Mouse (Mus musculus) neural tube, embryonic 13.5 days (tissue): ENCODE results near the gene Npm1. TPM values are rescaled to one million over a fixed set of nuclear protein-coding genes. Genes with fewer than 3 reads are reported as not detected.

Experiments
- ATAC-seq: fragments of 200-750 bp; cut with Nextera tagmentation; 2 replicates; pipeline ENCODE4 v1.8.0; 2017; ENCODE audit warnings: low read depth, mild to moderate bottlenecking, moderate TSS enrichment, moderate library complexity
- H3K27ac ChIP-seq: fragments of 300-500 bp; sonication (generic); replicated peaks from 2 replicates; pipeline ENCODE4 v1.5.1; 2015; ENCODE audit warnings: moderate library complexity, mild to moderate bottlenecking, inconsistent platforms
- H3K27me3 ChIP-seq: fragments of 300-500 bp; sonication (generic); 2 replicates; pipeline ENCODE4 v1.6.1; 2015; ENCODE audit warnings: mild to moderate bottlenecking, inconsistent platforms
- H3K36me3 ChIP-seq: fragments of 300-500 bp; sonication (generic); 2 replicates; pipeline ENCODE4 v1.6.1; 2015; ENCODE audit warnings: mild to moderate bottlenecking, inconsistent platforms
- H3K4me1 ChIP-seq: fragments of 300-500 bp; sonication (generic); replicated peaks from 2 replicates; pipeline ENCODE4 v1.6.1; 2015; ENCODE audit warnings: inconsistent platforms
- H3K4me2 ChIP-seq: fragments of 300-500 bp; sonication (generic); 2 replicates; pipeline ENCODE4 v1.6.1; 2015; ENCODE audit warnings: inconsistent platforms, mild to moderate bottlenecking, moderate library complexity
- H3K4me3 ChIP-seq: fragments of 300-500 bp; sonication (generic); 2 replicates; pipeline ENCODE4 v1.5.1; 2015; ENCODE audit warnings: mild to moderate bottlenecking, inconsistent platforms
- H3K9ac ChIP-seq: fragments of 300-500 bp; sonication (generic); 2 replicates; pipeline ENCODE4 v1.6.1; 2015; ENCODE audit warnings: moderate library complexity, mild to moderate bottlenecking, inconsistent platforms
- H3K9me3 ChIP-seq: fragments of 300-500 bp; sonication (generic); 2 replicates; pipeline ENCODE4 v1.6.1; 2016; ENCODE audit warnings: inconsistent platforms
- WGBS: fragments of 180-500 bp; shearing (Covaris S2); methylation state at CpG from one replicate; pipeline ENCODE4 v1.1.7; 2015; 5-methylcytosine and 5-hydroxymethylcytosine counted together
- polyA plus RNA-seq: library from polyadenylated mRNA; unstranded; fragments of >200 nt; fragmentation: Nextera tagmentation; extraction: Ambion mirVana; gene quantifications from 2 replicates; pipeline ENCODE4 v1.2.1, GENCODE M21; 2015

Gene Npm1
- polyA plus RNA-seq, 1 experiment from 2014 or later = 526 TPM

DNA sequence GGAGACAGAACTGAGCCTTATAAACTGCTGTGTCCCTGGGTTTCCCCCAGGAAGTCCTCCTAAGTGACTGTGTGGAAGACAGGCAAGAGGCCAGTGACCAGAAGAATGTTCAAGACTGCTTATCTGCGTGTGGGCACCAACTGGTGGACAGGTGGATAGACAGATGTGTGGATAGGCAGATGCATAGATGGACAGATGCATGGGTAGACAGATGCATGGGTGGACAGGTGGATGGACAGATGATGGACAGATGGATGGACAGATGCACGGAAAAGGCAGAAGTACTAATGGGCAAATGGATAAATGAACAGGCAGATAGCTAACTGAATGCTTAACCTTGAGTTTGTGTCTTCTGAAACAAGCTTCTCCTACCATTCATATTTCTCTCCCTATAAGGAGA is 52.9 kb downstream of the Npm1 start:
- no peak overlapping the region for H3K4me2 ChIP-seq
- no peak for ATAC-seq
- no peak overlapping the region for H3K27ac ChIP-seq
- peaks cover 2% of the 10 kb centered on the region; the same call in 1 of the 2 replicates for H3K27me3 ChIP-seq
- WGBS = 76% methylated on average over 2 of the region's 2 CpGs
- no peak overlapping the region for H3K4me3 ChIP-seq
- H3K9ac ChIP-seq = no peak overlapping the region
- H3K36me3 ChIP-seq = no peaks in the 10 kb centered on the region
- no peaks in the 10 kb centered on the region for H3K9me3 ChIP-seq
- no peaks in the 10 kb centered on the region for H3K4me1 ChIP-seq

- Histone ChIP-seq H3K4me1 (0 out of 2 replicates have a peak, but pooled peaks cover 3% of the 10 kb centered on the region), H3K9ac (no peak overlapping the region), H3K27me3 (peaks cover 2% of the 10 kb centered on the region; the same call in 1 of the 2 replicates), H3K27ac (no peak overlapping the region), H3K9me3 (no peaks in the 10 kb centered on the region), H3K36me3 (no peaks in the 10 kb centered on the region), H3K4me3 (no peak overlapping the region), H3K4me2 (no peak overlapping the region)
- WGBS = 20% methylated on average over 3 of the region's 3 CpGs
- ATAC-seq = no peak
Observed at GRCm38 (mm10) chr11:33107540-33107939, 55.5 kb downstream of the Npm1 start.

DNA sequence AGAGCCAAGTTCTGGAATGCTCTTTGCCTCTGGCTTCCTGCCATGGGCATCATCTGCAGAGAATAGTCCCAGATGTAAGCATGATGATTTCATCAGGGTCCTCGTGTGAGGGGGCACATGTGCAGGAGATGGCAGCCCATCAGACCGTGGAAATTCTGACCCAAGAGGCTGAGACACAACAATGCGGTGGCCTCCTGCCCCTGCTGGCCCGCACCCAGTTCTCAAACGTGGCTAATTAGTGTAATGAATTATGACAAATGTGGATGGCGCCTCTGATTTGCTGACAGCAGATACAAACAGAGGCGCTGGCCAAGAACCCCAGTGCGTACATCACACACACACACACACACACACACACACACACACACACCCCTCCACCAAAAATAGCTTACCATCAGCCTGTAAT is 58.1 kb downstream of the Npm1 start:
- H3K9ac ChIP-seq = no peak overlapping the region
- H3K27ac ChIP-seq = no peak overlapping the region
- peak; percentile 73 for ATAC-seq
- peaks cover 9% of the 10 kb centered on the region for H3K4me1 ChIP-seq
- WGBS = 50% methylated on average over 8 of the region's 8 CpGs
- H3K4me2 ChIP-seq = no peak overlapping the region
- peaks cover 2% of the 10 kb centered on the region; the same call in 1 of the 2 replicates for H3K27me3 ChIP-seq
- H3K9me3 ChIP-seq = no peaks in the 10 kb centered on the region
- no peak overlapping the region for H3K4me3 ChIP-seq
- no peaks in the 10 kb centered on the region for H3K36me3 ChIP-seq

DNA sequence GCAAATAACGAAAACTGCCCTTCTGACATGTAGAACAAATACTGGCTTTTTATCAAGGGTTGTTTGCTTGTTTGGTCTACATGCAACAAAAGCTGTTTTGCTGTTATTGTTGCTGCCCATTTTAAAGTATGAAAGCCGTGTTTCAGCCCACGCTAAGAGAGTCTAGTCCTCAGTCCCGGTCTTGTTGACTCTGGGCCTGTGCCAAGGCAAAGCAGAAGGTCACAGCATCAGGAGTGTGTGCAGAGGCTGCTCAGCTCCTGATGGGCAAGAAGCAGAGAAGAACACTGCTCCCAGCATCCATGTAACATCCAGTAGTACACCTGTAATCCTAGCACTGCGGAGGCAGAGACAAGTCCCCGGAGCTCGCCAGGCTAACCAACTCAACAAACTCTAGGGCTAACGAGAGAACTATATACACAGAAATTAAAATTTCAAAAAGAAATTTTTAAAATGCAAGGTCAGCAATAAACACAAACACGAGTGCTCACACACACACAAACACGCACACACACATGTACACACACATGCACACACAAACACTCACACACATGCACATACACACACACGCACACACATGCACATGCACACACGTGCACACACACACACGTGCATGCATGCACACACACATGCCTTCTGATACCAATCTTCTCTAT is 59.6 kb downstream of the Npm1 start:
- no peaks in the 10 kb centered on the region for H3K36me3 ChIP-seq
- no peak overlapping the region for H3K4me3 ChIP-seq
- WGBS = 90% methylated on average over 13 of the region's 13 CpGs
- ATAC-seq = no peak
- H3K9ac ChIP-seq = no peak overlapping the region
- no peaks in the 10 kb centered on the region for H3K9me3 ChIP-seq
- no peak overlapping the region for H3K4me2 ChIP-seq
- peaks cover 14% of the 10 kb centered on the region for H3K4me1 ChIP-seq
- H3K27me3 ChIP-seq = peaks cover 2% of the 10 kb centered on the region; the same call in 1 of the 2 replicates
- H3K27ac ChIP-seq = no peak overlapping the region

Other genes starting within 250 kb of the Npm1 start
- 10.1 and 10.8 TPM in 2 replicates for gene Fgf18, start 15.8 kb downstream of the Npm1 start, polyA plus RNA-seq
- 53.2 and 55.7 TPM in 2 replicates for gene Tlx3, start 40.4 kb upstream of the Npm1 start, polyA plus RNA-seq
- not detected in 2 replicates for gene Gm12117, start 113.5 kb upstream of the Npm1 start, polyA plus RNA-seq